Mouse (Mus musculus) CH12.LX (cell line): ENCODE measurements at regions not wholly inside any gene's neighbourhood (a gene's known extent, or its start where the extent isn't known, plus 50 kb on each side); places are given as distances from the start of the nearest gene placed in this dataset.

Experiments used
- DNase-seq: peaks from one replicate; pipeline ENCODE4 v3.0.0-alpha.2; 2013; ENCODE audit errors: extremely low read depth
- H3K27ac ChIP-seq: 2 replicates; pipeline ENCODE4 v1.5.1; 2012; ENCODE audit warnings: low read depth, mild to moderate bottlenecking, control low read depth, moderate library complexity; ENCODE audit not compliant: insufficient read depth
- H3K27me3 ChIP-seq: replicated peaks from 2 replicates; pipeline ENCODE3; 2012; ENCODE audit warnings: inconsistent platforms
- H3K36me3 ChIP-seq, 2 experiments: replicated peaks in 1 of 2; 2 replicates each; pipeline versions ENCODE3 to v1.6.1; 2012; ENCODE audit warnings: inconsistent platforms in 1 of 2, low read length in 1 of 2, mild to moderate bottlenecking in 1 of 2, mixed read lengths in 1 of 2, moderate library complexity in 1 of 2; ENCODE audit not compliant: control insufficient read depth in 1 of 2, insufficient read depth in 1 of 2
- H3K4me1 ChIP-seq, 2 experiments: 2 replicates each; pipeline ENCODE4 v1.6.1; 2012; ENCODE audit warnings: inconsistent platforms in 1 of 2, moderate library complexity in 1 of 2; ENCODE audit not compliant: insufficient read depth in 2 of 2, control insufficient read depth in 1 of 2
- H3K4me2 ChIP-seq: 2 replicates; pipeline ENCODE4 v1.6.1; 2012; ENCODE audit warnings: low read depth, mild to moderate bottlenecking, control low read depth; ENCODE audit not compliant: poor library complexity, insufficient read depth, severe bottlenecking
- H3K4me3 ChIP-seq, 3 experiments: fragments of 150-350 bp in 1 of 3; sonication (generic) in 1 of 3; replicated peaks in 1 of 3; 2 replicates each; pipeline versions ENCODE3 to v1.5.1; 2011 to 2012; ENCODE audit warnings: low read depth in 2 of 3, low read length in 2 of 3, mild to moderate bottlenecking in 2 of 3, moderate library complexity in 2 of 3, control low read depth in 1 of 3, improper control_type of control experiment in 1 of 3, inconsistent platforms in 1 of 3, mixed read lengths in 1 of 3; ENCODE audit not compliant: poor library complexity in 1 of 3
- H3K79me2 ChIP-seq: replicated peaks from 2 replicates; pipeline ENCODE4 v1.6.1; 2012; ENCODE audit warnings: mild to moderate bottlenecking, moderate library complexity; ENCODE audit not compliant: control insufficient read depth, poor library complexity, insufficient read depth, severe bottlenecking; ENCODE audit errors: extremely low read depth
- H3K9ac ChIP-seq: 2 replicates; pipeline ENCODE4 v1.6.1; 2012; ENCODE audit warnings: low read depth, mild to moderate bottlenecking, control low read depth, moderate library complexity; ENCODE audit not compliant: insufficient read depth
- H3K9me3 ChIP-seq: replicated peaks from 2 replicates; pipeline ENCODE3; 2012; ENCODE audit warnings: low read length, inconsistent platforms, mixed read lengths
- BHLHE40 ChIP-seq: IDR thresholded peaks from 2 replicates; pipeline ENCODE4 v1.6.1; 2011; ENCODE audit warnings: mild to moderate bottlenecking, low read depth, low read length, improper control_type of control experiment
- CHD1 ChIP-seq: IDR thresholded peaks from 2 replicates; pipeline ENCODE4 v1.6.1; 2012; ENCODE audit warnings: low read depth, low read length, improper control_type of control experiment, inconsistent platforms
- CHD2 ChIP-seq: IDR thresholded peaks from 2 replicates; pipeline ENCODE4 v1.6.1; 2011; ENCODE audit warnings: low read length, improper control_type of control experiment
- E2F4 ChIP-seq: IDR thresholded peaks from 2 replicates; pipeline ENCODE4 v1.6.1; 2011; ENCODE audit warnings: low read depth, low read length, improper control_type of control experiment; ENCODE audit not compliant: insufficient replicate concordance
- ELF1 ChIP-seq: IDR thresholded peaks from 2 replicates; pipeline ENCODE4 v1.6.1; 2014; ENCODE audit warnings: low read depth, mild to moderate bottlenecking, inconsistent platforms, low read length, improper control_type of control experiment
- KAT2A ChIP-seq: IDR thresholded peaks from 2 replicates; pipeline ENCODE4 v1.6.1; 2012; ENCODE audit warnings: low read length, improper control_type of control experiment, inconsistent platforms; ENCODE audit not compliant: insufficient replicate concordance
- MAFK ChIP-seq: IDR thresholded peaks from 2 replicates; pipeline ENCODE4 v1.6.1; 2011; ENCODE audit warnings: low read length, improper control_type of control experiment; ENCODE audit not compliant: insufficient replicate concordance
- MAX ChIP-seq: IDR thresholded peaks from 2 replicates; pipeline ENCODE4 v1.6.1; 2011; ENCODE audit warnings: low read length, improper control_type of control experiment
- MAZ ChIP-seq: IDR thresholded peaks from 2 replicates; pipeline ENCODE4 v1.6.1; 2012; ENCODE audit warnings: low read depth, mild to moderate bottlenecking, inconsistent platforms, low read length, improper control_type of control experiment, moderate library complexity
- NELFE ChIP-seq: IDR thresholded peaks from 2 replicates; pipeline ENCODE4 v1.6.1; 2011; ENCODE audit warnings: low read depth, low read length, improper control_type of control experiment
- NRF1 ChIP-seq: IDR thresholded peaks from 2 replicates; pipeline ENCODE4 v1.6.1; 2014; ENCODE audit warnings: low read depth, mild to moderate bottlenecking, inconsistent platforms, low read length, improper control_type of control experiment, moderate library complexity
- PAX5 ChIP-seq: IDR thresholded peaks from 2 replicates; pipeline ENCODE4 v1.6.1; 2012; ENCODE audit warnings: low read length, inconsistent platforms, mixed read lengths
- SMC3 ChIP-seq: IDR thresholded peaks from 2 replicates; pipeline ENCODE4 v1.6.1; 2011; ENCODE audit warnings: low read depth, low read length, improper control_type of control experiment
- TBP ChIP-seq: conservative IDR thresholded peaks from 2 replicates; pipeline ENCODE4 v1.6.1; 2011; ENCODE audit warnings: low read depth, low read length, improper control_type of control experiment
- USF2 ChIP-seq: conservative IDR thresholded peaks from 2 replicates; pipeline ENCODE4 v1.6.1; 2011; ENCODE audit warnings: low read depth, low read length, improper control_type of control experiment
- ZC3H11A ChIP-seq: IDR thresholded peaks from 2 replicates; pipeline ENCODE4 v1.6.1; 2012; ENCODE audit warnings: low read depth, mild to moderate bottlenecking, inconsistent platforms, low read length, improper control_type of control experiment
- dilution Hi-C: fragments of 300-500 bp; cut with MboI; formaldehyde crosslinking; loops from 2 replicates; pipeline ENCODE4 v1.14.3; 2020; ENCODE audit warnings: low sequenced_read_pairs; ENCODE audit not compliant: extremely low pct_unique_long_range_greater_than_20kb, extremely low pct_ligation_motif_present
- in situ Hi-C: fragments of 300-500 bp; cut with MboI; formaldehyde crosslinking; loops from 3 replicates; pipeline ENCODE4 v1.14.3; 2019; ENCODE audit warnings: low sequenced_read_pairs, low pct_ligation_motif_present, low pct_unique_long_range_greater_than_20kb, mixed read lengths

DNA sequence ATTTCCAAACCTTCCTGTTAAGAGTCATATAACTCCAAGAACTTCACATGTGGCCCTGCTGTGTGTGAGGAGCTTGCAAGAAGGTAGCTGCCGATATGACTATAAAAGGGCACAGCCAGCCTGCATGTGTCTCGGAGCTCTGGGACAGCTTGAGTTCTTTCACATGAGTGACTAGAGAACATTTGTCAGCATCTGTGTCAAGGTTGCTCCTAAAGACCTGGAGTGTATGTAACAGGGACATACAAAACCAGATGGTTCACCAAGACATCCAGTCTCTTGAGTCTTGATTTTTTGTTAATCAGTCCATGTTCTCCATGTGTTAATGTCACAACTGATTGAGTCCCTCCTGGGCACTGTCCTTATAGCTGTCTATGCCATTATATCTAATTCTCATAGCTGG lies 126.2 kb upstream of the Pcsk2 start:
- no peaks in the 10 kb centered on the region for H3K36me3 ChIP-seq
- TF ChIP-seq MAFK (no peak), ELF1 (no peak), NRF1 (no peak), BHLHE40 (no peak), PAX5 (no peak), MAZ (no peak), CHD1 (no peak), USF2 (no peak), KAT2A (no peak), CHD2 (no peak), MAX (no peak)
- H3K79me2 ChIP-seq: no peaks in the 10 kb centered on the region
- H3K4me3 ChIP-seq: no peak overlapping the region
- no peaks in the 10 kb centered on the region for H3K9me3 ChIP-seq
- no peaks in the 10 kb centered on the region for H3K4me1 ChIP-seq
- DNase-seq: no peak
- no peak overlapping the region for H3K4me2 ChIP-seq
- H3K9ac ChIP-seq: no peak overlapping the region
- no peak overlapping the region for H3K27ac ChIP-seq
- peaks cover 69% of the 10 kb centered on the region for H3K27me3 ChIP-seq
- dilution Hi-C loops (no loop called here), in situ Hi-C loops (no loop called here)

DNA sequence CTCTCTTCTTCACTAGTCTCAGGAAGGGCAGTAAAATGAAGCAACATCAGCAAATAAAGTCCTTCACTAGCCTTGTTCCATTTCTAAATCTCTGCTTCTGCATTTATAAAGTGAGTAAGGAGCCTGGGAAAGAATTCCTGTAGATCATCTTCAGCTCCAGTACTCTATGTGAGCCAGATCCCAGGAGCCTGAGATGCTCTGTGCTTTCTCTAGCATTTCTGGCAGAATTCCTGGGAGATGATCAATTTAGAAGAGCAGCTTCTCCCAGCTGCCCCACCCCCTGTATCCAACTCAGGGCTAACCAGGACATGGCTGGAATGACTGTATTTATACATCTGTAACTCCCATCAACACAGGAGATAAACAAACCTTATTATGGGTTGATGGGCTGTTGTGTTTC lies 95.3 kb upstream of the Pcsk2 start:
- no peak overlapping the region for H3K4me2 ChIP-seq
- no peaks in the 10 kb centered on the region for H3K36me3 ChIP-seq
- no peak for DNase-seq
- in situ Hi-C loops (no loop called here), dilution Hi-C loops (no loop called here)
- H3K27ac ChIP-seq: no peak overlapping the region
- H3K4me1 ChIP-seq: no peaks in the 10 kb centered on the region
- H3K79me2 ChIP-seq: no peaks in the 10 kb centered on the region
- no peak overlapping the region for H3K4me3 ChIP-seq
- H3K27me3 ChIP-seq: peaks cover 38% of the 10 kb centered on the region
- TF ChIP-seq ZC3H11A (no peak), TBP (no peak), CHD2 (no peak), SMC3 (no peak), E2F4 (no peak), ELF1 (no peak)
- H3K9me3 ChIP-seq: no peaks in the 10 kb centered on the region
- H3K9ac ChIP-seq: no peak overlapping the region

DNA sequence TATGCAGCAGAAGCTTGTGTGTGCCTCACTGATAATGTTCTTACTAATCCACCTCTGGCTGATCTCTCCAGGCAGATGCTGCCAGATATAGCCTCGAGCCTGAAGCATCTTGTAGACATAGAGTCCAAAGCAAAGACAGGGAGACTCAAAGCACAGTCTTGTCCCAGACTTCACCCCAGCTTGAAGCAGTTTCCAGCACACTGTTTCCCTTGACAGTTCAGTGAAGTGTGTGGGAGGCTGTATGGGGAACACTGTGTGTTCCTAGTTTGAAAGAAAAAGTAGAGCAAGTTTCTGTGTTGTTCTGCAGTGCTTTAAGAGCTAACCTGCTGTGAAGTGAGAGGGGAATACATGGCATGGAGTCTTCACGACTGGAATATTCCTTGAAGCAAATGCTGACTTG lies 94.7 kb upstream of the Pcsk2 start:
- in situ Hi-C loops (no loop called here), dilution Hi-C loops (no loop called here)
- Histone ChIP-seq H3K9ac (no peak overlapping the region), H3K36me3 (no peaks in the 10 kb centered on the region), H3K9me3 (no peaks in the 10 kb centered on the region), H3K27me3 (peaks cover 39% of the 10 kb centered on the region), H3K4me3 (no peak overlapping the region), H3K4me2 (no peak overlapping the region), H3K79me2 (no peaks in the 10 kb centered on the region), H3K4me1 (no peaks in the 10 kb centered on the region), H3K27ac (no peak overlapping the region)
- no peak for TF ChIP-seq USF2
- no peak for TF ChIP-seq NELFE
- no peak for DNase-seq
